Mouse (Mus musculus): ENCODE data around the gene Mbd6. TPM values are rescaled to one million over a fixed set of nuclear protein-coding genes. Genes with fewer than 3 reads are reported as not detected.

The Mbd6 gene
- 49.6 and 66.7 TPM in 2 replicates for polyA plus RNA-seq (2012; rRNA removed)

GRCm38 (mm10) chr10:127288800-127289572, at the start of gene Mbd6:
Gene Mbd6, minus strand, starts transcription at chr10:127289018.

GRCm38 (mm10) chr10:127321621-127322020, 32.8 kb upstream of the Mbd6 start, which contains the start of gene Arhgap9:
Gene Arhgap9, plus strand, starts transcription at chr10:127321964.

GRCm38 (mm10) chr10:127311476-127312355, 22.9 kb upstream of the Mbd6 start, which contains the start of gene Mars:
Gene Mars, minus strand, starts transcription at chr10:127311786.

GRCm38 (mm10) chr10:127266112-127267091, 22.4 kb downstream of the Mbd6 start, which contains the start of gene Dctn2:
Gene Dctn2, plus strand, starts transcription at chr10:127266368.

GRCm38 (mm10) chr10:127262548-127263398, 26.0 kb downstream of the Mbd6 start, which contains the start of gene Kif5a:
Gene Kif5a, minus strand, starts transcription at chr10:127263348.

Other genes with a start within 250 kb of the Mbd6 start
- gene Mettl1, start 247.6 kb downstream of the Mbd6 start, polyA plus RNA-seq (2012; rRNA removed): 19.7 and 24.9 TPM in 2 replicates
- 0.32 and 0.84 TPM in 2 replicates for gene Eef1akmt3, start 247.5 kb downstream of the Mbd6 start, polyA plus RNA-seq (2012; rRNA removed)
- gene Cyp27b1, start 240.8 kb downstream of the Mbd6 start, polyA plus RNA-seq (2012; rRNA removed): 0.63 and 0.72 TPM in 2 replicates
- gene March9, start 228.8 kb downstream of the Mbd6 start, polyA plus RNA-seq (2012; rRNA removed): 36.2 and 37.4 TPM in 2 replicates
- gene Cdk4, start 225.5 kb downstream of the Mbd6 start, polyA plus RNA-seq (2012; rRNA removed): 1,086 and 1,352 TPM in 2 replicates
- 91.2 and 94.6 TPM in 2 replicates for gene Tspan31, start 218.8 kb downstream of the Mbd6 start, polyA plus RNA-seq (2012; rRNA removed)
- gene Agap2, start 213.7 kb downstream of the Mbd6 start, polyA plus RNA-seq (2012; rRNA removed): 89.1 and 97.8 TPM in 2 replicates
- gene Os9, start 167.9 kb downstream of the Mbd6 start, polyA plus RNA-seq (2012; rRNA removed): 94.0 and 95.8 TPM in 2 replicates
- gene B4galnt1, start 123.8 kb downstream of the Mbd6 start, polyA plus RNA-seq (2012; rRNA removed): 41.1 and 50.7 TPM in 2 replicates
- 2.4 and 2.8 TPM in 2 replicates for gene Slc26a10, start 108.4 kb downstream of the Mbd6 start, polyA plus RNA-seq (2012; rRNA removed)
- 106 and 125 TPM in 2 replicates for gene Arhgef25, start 98.9 kb downstream of the Mbd6 start, polyA plus RNA-seq (2012; rRNA removed)
- gene Dtx3, start 93.3 kb downstream of the Mbd6 start, polyA plus RNA-seq (2012; rRNA removed): 465 and 469 TPM in 2 replicates
- gene Pip4k2c, start 77.4 kb downstream of the Mbd6 start, polyA plus RNA-seq (2012; rRNA removed): 23.0 and 24.3 TPM in 2 replicates
- 115 and 116 TPM in 2 replicates for gene Kif5a, start 25.7 kb downstream of the Mbd6 start, polyA plus RNA-seq (2012; rRNA removed)
- gene Dctn2, start 22.6 kb downstream of the Mbd6 start, polyA plus RNA-seq (2012; rRNA removed): 328 and 341 TPM in 2 replicates
- gene Mars, start 22.8 kb upstream of the Mbd6 start, polyA plus RNA-seq (2012; rRNA removed): 89.7 and 94.2 TPM in 2 replicates
- gene Arhgap9, start 32.9 kb upstream of the Mbd6 start, polyA plus RNA-seq (2012; rRNA removed): 1.2 and 1.3 TPM in 2 replicates
- 9.4 and 26.2 TPM in 2 replicates for gene Gli1, start 53.0 kb upstream of the Mbd6 start, polyA plus RNA-seq (2012; rRNA removed)
- not detected in 2 replicates for gene Inhbe, start 65.4 kb upstream of the Mbd6 start, polyA plus RNA-seq (2012; rRNA removed)
- gene Inhbc, start 81.4 kb upstream of the Mbd6 start, polyA plus RNA-seq (2012; rRNA removed): not detected in 2 replicates
- 62.5 and 71.6 TPM in 2 replicates for gene R3hdm2, start 91.3 kb upstream of the Mbd6 start, polyA plus RNA-seq (2012; rRNA removed)
- 9.7 and 15.0 TPM in 2 replicates for gene Stac3, start 212.7 kb upstream of the Mbd6 start, polyA plus RNA-seq (2012; rRNA removed)
- gene Ndufa4l2, start 225.9 kb upstream of the Mbd6 start, polyA plus RNA-seq (2012; rRNA removed): 10.8 and 13.2 TPM in 2 replicates
- gene Shmt2, start 233.4 kb upstream of the Mbd6 start, polyA plus RNA-seq (2012; rRNA removed): 91.9 and 95.9 TPM in 2 replicates
- gene Nxph4, start 245.5 kb upstream of the Mbd6 start, polyA plus RNA-seq (2012; rRNA removed): 26.9 and 35.5 TPM in 2 replicates

All from central nervous system, embryonic 14 days (tissue).